Mouse (Mus musculus) bone marrow macrophage, adult 2 months (primary cell): ENCODE measurements around the gene Proca1.

ENCODE experiments used
- CTCF ChIP-seq: IDR thresholded peaks from 2 replicates; pipeline ENCODE4 v1.5.1; 2012; ENCODE audit warnings: low read depth, mild to moderate bottlenecking, low read length, moderate library complexity
- POLR2A ChIP-seq: IDR thresholded peaks from 2 replicates; pipeline ENCODE4 v1.6.1; 2012; ENCODE audit warnings: mild to moderate bottlenecking, low read depth, low read length, borderline replicate concordance

GRCm38 (mm10) chr11:78177437-78177836, 15.8 kb upstream of the Proca1 start:
- TF ChIP-seq POLR2A = no peak
- TF ChIP-seq CTCF = no peak
